ENCODE assay signal across 17 mouse cellular contexts in the genomic region with DNA sequence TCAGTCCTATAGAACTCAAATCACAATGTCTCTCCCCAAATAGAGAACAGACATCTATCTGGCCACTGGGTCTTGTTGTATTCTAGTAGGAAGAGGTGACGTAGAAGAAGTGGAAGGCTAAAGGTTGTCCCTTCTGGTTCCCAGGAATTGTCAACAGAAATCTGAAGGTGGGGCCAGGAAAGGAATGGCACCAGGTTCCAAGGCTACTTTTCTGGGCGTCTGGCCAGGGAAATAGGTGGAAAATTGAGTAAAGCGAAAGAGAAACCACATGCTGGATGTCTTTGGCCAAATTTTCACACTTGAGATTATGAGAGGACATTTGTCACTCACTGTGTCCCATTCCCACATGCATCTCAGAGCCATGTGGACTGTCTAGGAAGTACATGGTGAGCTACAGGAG.
DNase-seq lines count a peak whose midpoint lies in the region; ATAC-seq and TF ChIP-seq lines count a peak whose summit lies in the region.
"Had no signal": no experiment of that assay in that cellular context is flagged by ENCODE, and none has a peak within 500 bp of the region (broad histone marks: within the 10 kb centered on the region; RNA-seq: fewer than 3 reads in every experiment).

No protein-coding gene starts in this region.

- DNase-seq in gastrocnemius, postnatal 25 days: peak; percentile 13
- DNase-seq in gastrocnemius, postnatal 10 days: no peak
- DNase-seq in liver, adult 2 months (ENCODE audit: extremely low read depth, low read depth, low spot score): peak; percentile 83
- DNase-seq in liver, embryonic 11.5 days (ENCODE audit: low spot score): no peak
- DNase-seq in heart, adult 8-10 months (ENCODE audit: low spot score): peak; percentile 26
- DNase-seq in lung, postnatal 36 days: peak; percentile 73
- DNase-seq in testis, postnatal 10 days (ENCODE audit: low spot score): no peak
- no peak for DNase-seq in forebrain, embryonic 14.5 days (ENCODE audit: low spot score)
- DNase-seq: cerebellum, adult 9-10 months; forebrain, postnatal 0 days; retina, postnatal 1 day; thymus, adult 18-20 months had no signal

- no peak overlapping the region for H3K4me3 ChIP-seq in liver, adult 2 months (ENCODE audit: insufficient read depth, low read depth, low read length)
- no peak overlapping the region for H3K4me3 ChIP-seq in liver, embryonic 11.5 days (ENCODE audit: low read depth, low read length)
- H3K4me3 ChIP-seq in forebrain, embryonic 14.5 days (ENCODE audit: low read depth, low read length): no peak overlapping the region
- H3K4me3 ChIP-seq: erythroblast, embryonic 14.5 days; neural tube, embryonic 13.5 days had no signal

- no peak for ATAC-seq in liver, embryonic 11.5 days (replicated peaks; ENCODE audit: low FRiP score)
- ATAC-seq in forebrain, embryonic 14.5 days: no peak
- ATAC-seq: forebrain, postnatal 0 days had no signal

- no peaks in the 10 kb centered on the region for H3K36me3 ChIP-seq in liver, adult 2 months (ENCODE audit: control insufficient read depth, insufficient read depth, low read length)
- no peaks in the 10 kb centered on the region for H3K36me3 ChIP-seq in liver, embryonic 11.5 days (ENCODE audit: control insufficient read depth, insufficient read depth, low read length)
- no peaks in the 10 kb centered on the region for H3K36me3 ChIP-seq in forebrain, embryonic 14.5 days (ENCODE audit: control insufficient read depth, insufficient read depth, low read length)
- H3K36me3 ChIP-seq: neural tube, embryonic 13.5 days had no signal

- no peak for TF ChIP-seq CTCF in liver, adult 2 months (IDR thresholded peaks at IDR 0.05; ENCODE audit: low read depth, low read length)

- TF ChIP-seq POLR2A in liver, adult 2 months (IDR thresholded peaks at IDR 0.05; ENCODE audit: extremely low read depth, insufficient read depth, low read length): no peak

- no peaks in the 10 kb centered on the region for H3K79me2 ChIP-seq in liver, adult 2 months (ENCODE audit: control insufficient read depth, insufficient read depth, low read length)

- no peak overlapping the region for H3K4me2 ChIP-seq in liver, embryonic 11.5 days
- H3K4me2 ChIP-seq in forebrain, embryonic 14.5 days (ENCODE audit: low read length): no peak overlapping the region
- H3K4me2 ChIP-seq: hindbrain, embryonic 14.5 days; neural tube, embryonic 13.5 days had no signal

- WGBS in liver, adult 2 months: 23% methylated on average over 3 of the region's 3 CpGs
- WGBS in liver, embryonic 11.5 days: 87% methylated on average over 3 of the region's 3 CpGs
- WGBS in forebrain, embryonic 14.5 days: 78% methylated on average over 3 of the region's 3 CpGs

- H3K27me3 ChIP-seq in liver, adult 2 months (ENCODE audit: control insufficient read depth, insufficient read depth, low read length): no peaks in the 10 kb centered on the region
- H3K27me3 ChIP-seq in liver, embryonic 11.5 days (replicated peaks; ENCODE audit: control insufficient read depth, insufficient read depth, low read length): peaks cover 13% of the 10 kb centered on the region
- H3K27me3 ChIP-seq in forebrain, embryonic 14.5 days (replicated peaks; ENCODE audit: control insufficient read depth, insufficient read depth, low read length): no peaks in the 10 kb centered on the region

- H3K9ac ChIP-seq in liver, adult 2 months (ENCODE audit: low read depth, low read length): no peak overlapping the region
- H3K9ac ChIP-seq in liver, embryonic 11.5 days (ENCODE audit: low read depth, low read length): no peak overlapping the region
- H3K9ac ChIP-seq in forebrain, embryonic 14.5 days (ENCODE audit: low read length): no peak overlapping the region
- H3K9ac ChIP-seq: forebrain, postnatal 0 days; hindbrain, embryonic 14.5 days; liver, embryonic 14.5 days; neural tube, embryonic 13.5 days had no signal

- peaks cover 6% of the 10 kb centered on the region for H3K4me1 ChIP-seq in liver, adult 2 months (ENCODE audit: control insufficient read depth, insufficient read depth, low read length)
- H3K4me1 ChIP-seq in liver, embryonic 11.5 days (replicated peaks; ENCODE audit: control insufficient read depth, insufficient read depth, low read length): peaks cover 7% of the 10 kb centered on the region; the same call in 1 of the 2 replicates
- no peaks in the 10 kb centered on the region for H3K4me1 ChIP-seq in forebrain, embryonic 14.5 days (ENCODE audit: control insufficient read depth, insufficient read depth, low read length)

- no peak overlapping the region; the same call in 1 of the 2 replicates for H3K27ac ChIP-seq in liver, adult 2 months (replicated peaks; ENCODE audit: insufficient read depth, low read depth, low read length)
- H3K27ac ChIP-seq in liver, embryonic 11.5 days (ENCODE audit: low read depth, low read length): no peak overlapping the region
- no peak overlapping the region for H3K27ac ChIP-seq in forebrain, embryonic 14.5 days (ENCODE audit: low read depth, low read length)
- H3K27ac ChIP-seq: hindbrain, embryonic 14.5 days; kidney, postnatal 0 days; liver, embryonic 14.5 days; neural tube, embryonic 13.5 days had no signal

- H3K9me3 ChIP-seq in liver, embryonic 11.5 days (ENCODE audit: control insufficient read depth, low read length): no peaks in the 10 kb centered on the region
- no peaks in the 10 kb centered on the region for H3K9me3 ChIP-seq in forebrain, embryonic 14.5 days (replicated peaks; ENCODE audit: control insufficient read depth, low read length)
- H3K9me3 ChIP-seq: neural tube, embryonic 13.5 days had no signal

Comparison
In these comparisons a context has a peak if more than half of its experiments do, and no peak if none do; other contexts are left out.
1. DNase-seq: peak in gastrocnemius, postnatal 25 days (single experiment), liver, adult 2 months (single experiment), heart, adult 8-10 months (single experiment) and lung, postnatal 36 days (single experiment); none in gastrocnemius, postnatal 10 days (single experiment), liver, embryonic 11.5 days (single experiment), testis, postnatal 10 days (single experiment) and forebrain, embryonic 14.5 days (single experiment).